Mouse (Mus musculus) bone marrow macrophage, adult 2 months (primary cell): ENCODE data around the gene Ctr9.

Source experiments
- CTCF ChIP-seq: IDR thresholded peaks from 2 replicates; pipeline ENCODE4 v1.5.1; 2012; ENCODE audit warnings: low read depth, mild to moderate bottlenecking, low read length, moderate library complexity
- POLR2A ChIP-seq: IDR thresholded peaks from 2 replicates; pipeline ENCODE4 v1.6.1; 2012; ENCODE audit warnings: mild to moderate bottlenecking, low read depth, low read length, borderline replicate concordance

GRCm38 (mm10) chr7:110991221-110991494, 37.6 kb upstream of the Ctr9 start:
- no peak for TF ChIP-seq CTCF
- TF ChIP-seq POLR2A, result no peak
